Mouse (Mus musculus): ENCODE results near the gene Appl2.

Gene Appl2

GRCm38 (mm10) chr10:83565449-83566441 is 82.8 kb downstream of the Appl2 start:
- DNase-seq (ENCODE audit: low spot score in 2 of 2): no peak

GRCm38 (mm10) chr10:83563005-83563404 is 85.5 kb downstream of the Appl2 start:
- no peak for DNase-seq (ENCODE audit: low spot score in 2 of 2)

Measured in spleen, postnatal 14 days (tissue).